Mouse (Mus musculus) erythroblast, embryonic 14.5 days (primary cell): ENCODE data around the gene Arhgap30.

Experiments used
- GATA1 ChIP-seq: IDR thresholded peaks from 2 replicates; pipeline ENCODE4 v1.6.1; 2012; ENCODE audit warnings: low read length, inconsistent platforms, mixed read lengths
- TAL1 ChIP-seq: IDR thresholded peaks from 3 replicates; pipeline ENCODE4 v1.6.1; 2012; ENCODE audit warnings: low read length, inconsistent platforms, mixed read lengths

- no peak for TF ChIP-seq GATA1
- TF ChIP-seq TAL1, result no peak
These were observed 15.9 kb upstream of the Arhgap30 start for GRCm38 (mm10) chr1:171372880-171373279.
